Mouse (Mus musculus): ENCODE measurements around the gene Vamp2.

The Vamp2 gene

DNA sequence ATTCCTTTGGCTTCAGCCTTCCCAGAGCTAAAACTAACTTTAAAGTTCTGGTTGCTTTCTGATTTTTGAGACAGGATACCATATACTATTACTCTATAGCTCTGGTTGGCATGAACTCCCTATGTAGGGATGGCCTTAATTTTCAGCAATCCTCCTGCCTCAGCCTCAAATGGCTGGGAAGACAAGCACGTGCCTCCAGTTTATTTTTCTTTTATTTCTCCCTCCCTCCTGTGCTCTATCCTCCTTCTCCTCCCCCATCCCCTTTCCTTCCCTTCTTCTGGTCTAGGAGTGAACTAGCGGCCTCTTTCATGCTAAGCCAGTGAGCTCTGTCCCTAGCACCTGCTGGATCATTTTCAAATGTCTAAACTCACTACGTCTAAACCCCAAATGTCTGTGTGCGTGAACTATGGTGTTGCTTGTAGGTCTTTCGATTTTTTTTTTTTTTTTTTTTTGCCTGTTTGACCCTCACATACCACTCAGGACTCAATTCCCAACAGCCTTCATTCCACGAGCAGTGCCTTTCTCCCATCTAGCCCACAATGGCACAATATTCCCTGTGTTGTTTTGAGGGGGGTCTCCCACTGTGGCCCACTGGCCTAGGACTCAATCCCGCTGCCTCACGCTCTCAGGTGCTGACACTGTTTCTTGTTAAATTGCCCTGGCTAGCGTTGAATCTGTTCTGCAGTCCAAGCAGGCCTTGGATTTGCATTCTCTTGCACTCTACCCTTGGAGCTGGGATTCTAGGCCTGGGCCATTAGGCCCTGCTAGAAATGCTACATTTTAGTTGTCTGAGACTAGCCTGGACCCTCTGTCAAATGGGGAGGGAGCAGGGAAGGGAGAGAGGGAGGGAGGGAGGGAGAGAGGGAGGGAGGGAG lies 23.8 kb upstream of the Vamp2 start:
- no peak for DNase-seq

DNA sequence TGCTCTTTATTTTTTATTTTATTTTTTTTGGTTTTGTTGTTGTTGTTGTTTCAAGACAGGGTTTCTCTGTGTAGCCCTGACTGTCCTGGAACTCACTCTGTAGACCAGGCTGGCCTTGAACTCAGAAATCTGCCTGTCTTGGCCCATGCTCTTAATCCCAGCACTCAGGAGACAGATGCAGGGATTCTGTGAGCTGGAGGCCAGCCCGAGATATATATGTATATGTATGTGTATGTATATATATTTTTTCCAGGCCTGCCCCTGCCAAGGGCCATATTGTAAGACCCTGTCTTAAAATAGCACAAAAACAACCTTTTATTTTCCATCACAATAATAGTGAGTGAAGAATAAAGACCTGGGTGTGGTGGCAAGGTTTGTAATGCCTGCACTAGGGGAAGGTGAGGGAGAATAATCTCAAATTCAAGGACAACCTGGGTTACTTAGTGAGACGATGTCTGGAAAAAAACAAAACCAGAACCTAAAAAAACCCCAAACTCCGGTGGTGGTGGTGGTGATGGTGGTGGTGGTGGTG lies 22.8 kb upstream of the Vamp2 start:
- no peak for DNase-seq

DNA sequence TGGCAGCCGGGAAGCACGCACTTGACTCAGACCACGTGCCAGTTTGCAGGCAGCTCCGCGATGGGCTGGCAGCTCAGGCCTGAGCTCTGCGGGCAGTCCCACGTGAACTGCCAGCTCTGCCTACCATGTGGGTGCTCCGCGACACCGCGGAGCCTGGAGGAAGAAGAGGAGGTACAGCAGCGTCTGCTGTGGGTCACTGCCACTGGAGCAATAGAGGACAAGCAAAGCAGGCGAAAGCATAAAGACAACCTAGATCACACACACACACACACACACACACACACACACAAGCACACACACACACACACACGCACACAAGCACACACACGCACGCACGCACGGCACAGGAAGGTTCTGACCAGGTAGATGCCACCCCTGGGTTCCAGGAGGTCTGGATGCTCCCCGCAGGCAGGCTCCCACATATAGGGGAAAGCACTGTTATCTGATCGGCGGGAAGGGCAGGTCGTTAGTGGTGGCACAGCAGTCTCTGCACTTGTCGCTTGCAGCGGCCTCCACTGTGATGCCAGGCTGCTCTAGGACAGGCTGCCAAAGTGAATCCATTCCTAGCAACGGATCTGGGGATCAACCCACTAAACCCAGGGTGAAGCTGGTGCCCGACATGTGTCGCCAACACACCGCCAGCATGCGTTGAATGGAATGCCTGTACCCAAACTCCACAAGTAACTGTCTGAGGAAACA lies 22.0 kb upstream of the Vamp2 start:
- peak; percentile 29 for DNase-seq

DNA sequence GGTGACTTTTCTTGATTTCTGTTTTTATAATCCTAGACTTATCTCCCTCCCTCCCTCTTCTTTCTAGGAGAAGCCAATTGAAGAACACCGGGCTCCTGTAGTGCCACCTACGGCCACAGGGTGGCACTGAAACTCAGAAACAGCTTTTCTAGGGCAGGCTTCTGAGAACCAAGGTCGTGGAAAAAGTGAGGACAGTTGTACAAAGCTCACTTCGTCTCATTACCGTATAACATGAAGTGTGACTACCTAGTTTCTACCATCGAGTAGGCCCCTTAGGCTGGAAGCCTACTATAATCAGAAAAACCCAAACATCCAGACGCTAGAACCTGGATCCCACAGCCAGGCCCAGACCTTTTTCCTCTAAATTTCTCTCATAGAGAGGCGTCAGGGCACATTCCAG lies 21.3 kb upstream of the Vamp2 start:
- peak; percentile 86 for DNase-seq

DNA sequence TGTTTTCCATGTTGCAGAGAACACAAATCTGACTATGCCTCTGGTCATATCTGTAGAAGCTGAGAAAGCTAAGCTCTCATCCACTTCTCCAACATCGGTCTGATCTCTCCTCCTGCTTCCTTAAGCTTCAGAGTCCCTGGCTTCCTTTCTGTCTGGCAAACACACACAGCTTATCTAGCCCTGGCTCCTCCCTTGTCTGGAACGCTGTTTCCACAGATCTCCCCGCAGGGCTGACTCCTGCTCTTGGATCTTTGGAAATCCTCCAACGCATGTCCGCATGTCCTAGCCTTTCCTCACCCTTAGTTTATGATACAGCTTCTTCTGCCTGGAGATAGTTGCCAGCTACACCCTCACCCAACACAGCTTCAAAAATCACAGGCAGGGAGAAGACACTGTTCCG lies 20.7 kb upstream of the Vamp2 start:
- no peak for DNase-seq

DNA sequence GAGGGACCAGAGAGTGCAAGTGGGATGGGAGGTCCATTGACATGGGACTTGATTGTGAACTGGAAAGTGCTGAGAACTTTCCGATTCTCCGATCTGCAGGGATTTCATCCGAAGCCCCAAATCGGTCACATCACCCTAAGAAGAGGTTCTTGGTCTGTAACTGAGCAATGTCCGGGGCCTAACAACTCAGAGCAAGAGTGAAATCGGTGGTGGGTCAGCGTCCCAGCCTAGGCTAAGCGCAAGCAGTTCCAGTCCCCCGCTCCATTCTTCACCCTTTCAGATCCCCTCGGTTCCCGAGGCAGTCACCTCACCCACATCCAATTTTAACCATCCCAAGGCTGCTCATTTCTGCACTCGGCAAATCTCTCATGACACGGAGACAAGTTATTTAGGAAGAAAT lies 18.2 kb upstream of the Vamp2 start:
- DNase-seq: no peak

DNA sequence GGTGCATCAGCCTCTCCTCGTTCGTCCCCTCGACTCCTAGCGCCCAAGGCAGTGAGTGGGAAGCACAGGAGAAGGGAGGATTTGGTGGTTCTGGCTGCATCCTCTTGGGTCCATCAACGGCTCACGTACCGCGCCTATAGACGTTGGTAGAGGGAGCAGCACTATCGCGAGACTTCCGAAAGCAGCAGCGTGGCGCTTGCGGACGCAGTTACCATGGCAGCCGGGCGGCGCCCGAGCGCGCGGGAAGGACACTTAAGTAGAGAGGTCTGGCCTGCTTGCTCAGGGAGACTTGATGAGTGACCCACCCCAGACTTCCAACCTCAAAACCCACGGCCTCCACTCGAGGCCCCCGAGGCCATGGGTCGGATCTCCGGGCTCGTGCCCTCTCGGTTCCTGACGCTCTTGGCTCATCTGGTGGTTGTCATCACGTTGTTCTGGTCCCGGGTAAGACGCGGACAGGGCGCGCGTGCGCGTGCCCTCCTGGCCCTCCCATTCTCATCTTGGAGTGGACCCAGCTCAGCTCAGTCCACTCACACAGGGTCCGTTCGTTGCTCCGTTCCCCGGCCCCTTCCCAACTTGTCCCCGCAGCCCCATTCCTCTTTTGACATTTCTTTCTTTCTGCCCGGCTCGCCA lies 17.6 kb upstream of the Vamp2 start, which contains the start of gene Tmem107:
TSS of gene Tmem107 (plus strand) at position 217 of the 633 bp plus-strand sequence.
- DNase-seq: peak; percentile 93

DNA sequence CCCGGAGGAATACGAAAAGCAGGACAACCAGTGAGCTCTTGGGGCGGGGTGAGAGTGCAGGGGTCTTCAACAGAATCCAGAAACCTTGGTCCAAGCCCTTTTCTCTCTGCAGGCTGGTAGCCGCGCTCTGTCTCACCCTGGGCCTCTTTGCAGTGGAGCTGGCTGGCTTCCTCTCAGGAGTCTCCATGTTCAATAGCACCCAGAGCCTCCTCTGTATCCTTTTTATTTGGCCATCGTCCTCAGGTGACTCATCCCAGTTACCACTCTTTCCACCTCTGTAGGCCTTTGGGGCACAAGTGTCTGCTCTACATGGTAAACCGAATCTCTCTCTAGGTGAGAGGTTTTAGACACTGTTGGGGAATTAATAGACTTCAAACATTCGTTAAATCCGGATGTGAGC lies 17.0 kb upstream of the Vamp2 start:
- DNase-seq: no peak

DNA sequence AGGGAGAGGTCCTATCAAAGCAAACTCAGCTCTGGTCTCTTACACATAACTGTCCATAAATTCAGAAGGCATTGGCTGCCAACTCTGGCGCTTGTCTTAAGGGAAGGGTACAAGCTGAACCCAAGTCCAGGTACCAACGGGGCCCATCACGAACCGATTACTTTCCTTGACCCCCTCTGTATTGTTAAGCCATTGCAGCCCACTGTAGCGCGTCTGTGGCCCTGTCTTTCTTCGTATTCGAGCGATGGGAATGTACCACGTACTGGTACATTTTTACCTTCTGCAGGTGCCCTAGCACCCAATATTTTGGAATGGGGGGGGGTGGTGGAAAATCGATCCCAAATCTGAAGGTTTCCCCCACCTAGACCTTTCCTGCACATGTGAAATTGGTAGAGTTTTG lies 16.1 kb upstream of the Vamp2 start:
- no peak for DNase-seq

DNA sequence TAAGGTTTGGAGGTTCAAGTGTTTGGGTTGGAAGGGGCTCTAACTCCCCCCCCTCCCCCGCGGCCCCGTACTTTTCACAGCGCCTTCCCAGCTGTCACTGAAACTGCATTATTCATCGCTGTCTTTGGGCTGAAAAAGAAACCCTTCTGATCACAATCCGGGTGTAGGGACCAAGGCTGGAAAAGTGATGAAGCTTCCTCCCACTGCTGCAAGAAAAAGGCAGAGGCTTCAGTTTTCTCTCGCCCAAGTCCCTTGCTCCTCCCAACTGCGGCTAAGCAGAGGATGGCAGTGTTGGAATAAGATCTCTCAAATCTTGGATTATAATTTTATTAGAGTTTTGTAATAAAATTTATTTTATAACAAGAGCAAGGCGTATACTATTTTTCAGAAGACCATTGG lies 15.6 kb upstream of the Vamp2 start:
- no peak for DNase-seq

DNA sequence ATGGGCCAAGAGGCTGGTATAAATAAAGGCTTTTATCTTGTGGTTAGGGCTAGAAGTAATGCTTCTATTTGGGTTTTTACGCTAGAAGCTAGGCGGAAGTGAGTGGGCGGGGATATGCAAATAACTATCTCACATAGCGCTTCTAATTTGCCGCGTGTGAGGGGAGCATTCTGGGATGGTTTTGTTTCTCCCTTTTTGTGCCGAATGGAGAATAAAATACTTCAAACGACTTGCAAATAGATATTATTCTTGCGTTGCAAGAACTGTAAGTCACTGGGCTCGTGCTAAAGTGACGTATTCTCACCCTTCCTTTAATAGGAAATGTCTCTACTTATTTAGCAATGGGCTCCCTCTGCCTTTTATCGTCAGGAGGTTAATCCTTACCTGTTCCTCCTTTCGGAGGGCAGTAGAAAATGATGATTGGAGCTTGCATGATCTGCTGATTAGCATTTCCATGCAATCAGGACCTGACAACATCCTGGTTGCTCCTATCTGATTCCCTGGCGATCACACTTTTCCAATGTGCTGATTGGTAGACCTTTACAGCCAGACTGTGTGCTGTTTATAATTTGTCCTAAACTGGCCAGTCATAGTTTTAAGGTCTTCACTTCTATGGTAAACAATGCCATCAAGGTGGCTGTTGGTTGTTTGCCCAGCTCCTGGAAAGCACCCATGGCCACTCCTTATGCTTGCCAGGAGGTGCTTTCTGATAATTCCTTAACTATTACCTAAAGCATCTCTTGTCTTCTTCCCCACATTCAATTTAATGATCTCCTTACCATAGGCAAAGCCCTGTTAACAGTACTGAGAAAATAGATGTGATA lies 15.0 kb upstream of the Vamp2 start:
- peak; percentile 89 for DNase-seq

DNA sequence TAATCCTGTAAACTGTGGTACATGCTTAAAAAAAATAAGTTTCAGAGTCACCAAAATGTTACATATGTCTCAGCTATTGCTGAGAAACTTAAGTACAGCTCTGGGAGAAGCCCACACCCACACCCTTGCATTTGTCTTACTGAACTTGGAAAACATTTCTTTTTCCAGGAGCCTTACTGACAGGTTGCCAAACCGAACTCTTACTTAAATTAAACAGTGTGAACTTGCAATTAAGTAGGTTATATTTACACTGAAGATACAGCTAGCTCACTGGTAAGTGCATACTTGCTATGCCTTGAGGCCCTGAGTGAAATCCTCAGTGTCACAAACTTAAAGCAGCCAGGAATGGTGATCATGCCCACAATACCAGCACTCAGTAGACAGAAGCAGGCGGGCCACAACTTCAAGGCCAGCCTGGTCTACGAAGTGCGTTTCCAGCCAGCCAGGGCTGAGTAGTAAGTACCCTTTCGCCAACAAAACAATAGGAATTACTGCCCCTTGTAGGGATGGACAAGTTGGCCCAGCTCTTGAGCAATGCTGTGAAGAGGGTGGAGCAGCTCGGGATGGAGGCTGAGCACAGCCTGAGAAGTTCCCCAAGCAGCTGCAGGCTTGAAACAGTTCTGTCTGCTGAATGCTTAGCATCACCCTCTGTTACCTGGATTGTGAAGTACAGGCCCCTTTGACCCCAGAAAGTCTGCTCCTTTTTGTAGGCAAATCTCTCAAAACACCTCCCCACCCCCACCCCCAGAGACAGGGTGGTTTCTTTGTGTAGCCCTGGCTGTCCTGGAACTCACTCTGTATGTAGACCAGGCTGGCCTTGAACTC lies 14.1 kb upstream of the Vamp2 start:
- no peak for DNase-seq

DNA sequence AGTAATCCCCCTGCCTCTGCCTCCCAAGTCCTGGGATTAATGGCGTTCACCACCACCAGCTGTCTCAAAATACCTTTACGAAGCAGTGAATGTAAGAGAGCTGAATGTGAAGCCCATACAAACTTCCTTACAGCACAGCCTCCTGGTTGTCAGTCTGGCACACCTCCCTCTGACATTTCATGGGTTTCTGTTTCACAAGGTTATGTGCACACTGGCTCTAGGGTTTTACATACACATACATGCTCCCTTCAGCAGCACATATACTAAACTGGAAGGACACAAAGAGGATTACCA lies 13.6 kb upstream of the Vamp2 start:
- DNase-seq: no peak

DNA sequence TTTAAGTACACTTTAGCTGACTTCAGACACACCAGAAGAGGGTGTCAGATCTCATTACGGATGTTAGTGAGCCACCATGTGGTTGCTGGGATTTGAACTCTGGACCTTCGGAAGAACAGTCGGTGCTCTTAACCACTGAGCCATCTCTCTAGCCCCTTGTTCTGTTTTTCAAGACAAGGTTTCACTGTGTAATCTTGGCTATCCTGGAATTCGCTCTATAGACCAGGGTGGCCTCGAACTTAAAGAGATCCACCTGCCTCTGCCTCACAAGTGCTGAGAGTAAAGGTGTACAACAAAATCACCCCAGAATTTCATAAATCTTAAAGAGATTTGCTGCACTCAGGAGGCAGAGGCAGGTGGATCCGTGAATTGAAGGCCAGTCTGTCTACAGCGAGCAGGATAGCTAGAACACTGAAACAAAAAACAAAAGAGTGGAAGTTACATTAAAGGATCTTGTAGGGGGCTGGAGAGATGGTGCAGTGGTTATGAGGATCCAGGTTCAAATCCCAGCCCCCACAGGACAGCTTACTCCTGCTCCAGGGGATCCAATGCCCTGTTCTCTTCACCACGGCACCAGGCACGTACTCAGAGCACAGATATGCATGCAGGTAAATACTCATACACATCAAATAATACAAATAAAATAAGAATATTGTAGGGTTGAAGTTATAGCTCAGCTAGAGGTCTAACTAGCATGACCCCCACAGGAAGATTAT lies 12.4 kb upstream of the Vamp2 start:
- DNase-seq: no peak

DNA sequence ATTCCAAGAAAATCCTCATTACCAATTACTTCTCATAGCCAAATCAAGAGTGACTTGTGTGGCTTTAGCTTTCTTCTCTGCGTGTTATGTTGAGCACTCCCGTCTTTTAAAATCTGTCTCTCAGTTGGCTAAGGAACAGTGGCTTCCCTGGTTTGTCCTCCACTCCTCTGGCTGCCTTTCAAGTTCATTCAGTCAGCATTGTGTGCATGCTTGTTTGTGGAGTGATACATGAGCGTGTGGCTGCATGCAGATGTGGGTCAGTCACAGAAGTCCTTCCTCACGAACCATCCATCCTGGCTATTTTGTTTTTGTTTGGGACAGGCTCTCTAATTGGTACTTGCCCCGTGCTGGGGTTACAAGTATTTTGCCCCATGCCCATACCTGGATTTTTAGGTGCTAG lies 11.7 kb upstream of the Vamp2 start:
- DNase-seq: no peak

DNA sequence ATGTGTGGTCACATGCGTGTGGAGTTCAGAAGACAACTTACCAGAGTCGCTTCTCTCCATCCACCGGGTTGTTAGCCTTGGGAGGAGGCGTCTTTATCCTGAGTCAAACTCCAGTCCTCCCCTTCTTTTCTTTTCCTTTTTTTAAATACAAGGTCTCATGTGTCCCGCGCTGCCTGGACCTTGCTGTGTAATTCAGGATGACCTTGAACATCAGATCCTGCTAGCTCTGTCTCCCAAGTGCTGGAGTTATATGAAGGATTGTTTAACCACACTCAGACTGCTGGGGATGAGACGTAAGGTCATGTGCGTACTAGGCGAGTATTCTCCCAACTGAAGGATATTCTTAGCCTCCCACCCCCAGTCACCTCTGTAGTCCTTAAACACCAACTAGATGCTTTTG lies 11.0 kb upstream of the Vamp2 start:
- DNase-seq: no peak

DNA sequence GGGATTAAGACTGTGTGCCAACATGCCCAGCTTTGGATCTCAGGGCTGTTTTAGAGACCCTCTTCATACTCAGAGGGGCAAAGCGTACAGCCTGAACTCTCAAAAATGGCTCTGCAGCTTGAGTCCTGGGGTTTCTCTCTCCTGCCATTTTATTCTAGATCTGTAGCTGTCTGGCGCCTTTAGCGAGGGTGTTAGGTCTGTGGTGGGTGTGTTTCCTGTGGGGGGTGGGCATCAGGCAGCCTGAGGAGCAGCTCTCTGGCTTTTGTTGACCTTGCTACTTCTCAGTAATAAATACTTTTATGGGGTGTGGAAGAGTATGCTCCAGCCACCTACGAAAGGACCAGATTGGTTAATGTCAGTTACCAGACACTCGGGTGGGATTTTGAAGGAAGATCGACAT lies 10.2 kb upstream of the Vamp2 start:
- DNase-seq: no peak

DNA sequence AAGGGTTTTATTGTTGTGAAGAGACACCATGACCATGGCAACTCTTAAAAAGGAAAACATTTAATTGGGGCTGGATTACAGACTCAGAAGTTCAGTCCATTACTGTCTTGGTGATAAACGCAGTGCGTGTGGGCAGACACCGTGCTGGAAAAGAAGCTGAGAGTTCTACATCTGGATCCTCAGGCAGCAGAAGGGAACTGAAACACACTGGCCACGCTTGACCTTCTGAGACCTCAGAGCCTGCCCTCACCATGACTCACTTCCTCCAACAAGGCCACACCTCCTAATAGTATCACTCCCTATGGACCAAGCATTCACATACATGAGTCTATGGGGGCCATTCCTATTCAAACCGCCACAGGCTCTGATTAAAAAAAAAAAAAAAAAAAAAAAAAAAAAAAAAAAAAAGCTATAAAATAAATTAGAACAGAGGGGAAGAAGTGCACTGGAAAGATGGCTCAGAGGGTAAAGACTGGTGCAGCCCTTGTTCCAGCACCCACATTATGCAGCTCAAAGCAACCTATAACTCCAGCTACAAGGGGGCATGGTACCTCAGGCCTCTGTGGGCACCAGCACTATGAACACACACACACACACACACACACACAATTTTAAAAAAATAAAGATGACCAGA lies 9.4 kb upstream of the Vamp2 start:
- DNase-seq: no peak

DNA sequence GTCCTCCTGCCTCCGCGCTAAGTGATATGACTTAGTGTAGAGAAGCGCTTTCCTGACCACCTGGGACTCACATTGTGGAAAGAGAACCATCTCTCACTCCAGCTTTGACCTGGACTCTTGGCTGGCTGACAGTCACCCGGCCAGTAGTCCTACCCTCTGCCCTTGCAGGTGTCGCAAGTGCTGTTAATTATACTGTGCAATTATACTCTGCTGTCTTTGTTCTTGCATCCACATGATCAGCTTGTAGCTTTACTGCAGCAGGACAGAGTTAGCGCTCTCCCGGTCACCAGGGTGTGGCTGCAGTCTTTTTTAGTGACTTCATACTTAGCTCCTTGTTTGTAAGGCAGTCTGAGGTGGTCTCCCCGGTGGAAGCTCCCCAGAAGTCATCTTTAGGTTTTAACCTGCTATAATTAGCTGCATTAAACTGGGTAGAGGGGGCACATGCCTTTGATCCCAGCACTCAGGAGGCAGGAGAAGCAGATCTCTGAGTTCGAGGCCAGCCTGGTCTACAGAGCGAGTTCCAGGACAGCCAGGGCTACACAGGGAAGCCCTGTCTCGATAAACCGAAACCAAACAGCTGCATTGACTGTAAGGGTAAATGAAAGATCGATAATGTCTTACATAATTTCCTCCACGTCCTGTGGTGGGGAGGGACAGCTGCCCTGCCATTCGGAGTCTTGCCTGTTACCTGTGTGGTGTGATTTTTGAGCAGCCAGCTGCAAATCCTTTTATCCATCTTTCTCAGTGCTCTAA lies 8.0 kb upstream of the Vamp2 start:
- DNase-seq: no peak

DNA sequence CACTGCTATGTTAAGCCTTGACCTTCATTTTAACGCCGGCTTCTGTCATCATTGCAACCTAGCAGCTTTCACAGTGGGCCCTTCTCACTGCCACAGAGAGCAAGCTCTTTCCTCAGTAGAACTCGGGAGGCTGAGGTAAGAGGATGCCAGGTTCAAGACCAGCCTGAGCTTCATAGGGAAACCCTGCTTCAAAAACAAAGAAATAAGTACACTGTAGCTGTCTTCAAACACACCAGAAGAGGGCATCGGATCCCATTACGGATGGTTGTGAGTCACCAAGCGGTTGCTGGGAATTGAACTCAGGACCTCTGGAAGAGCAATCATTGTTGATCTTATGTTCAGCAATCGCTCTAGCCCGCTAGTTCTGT lies 7.5 kb upstream of the Vamp2 start:
- no peak for DNase-seq

Data from thymus, postnatal 14 days (tissue).